Mouse (Mus musculus) adrenal gland (tissue): Measurements from ENCODE around the gene Ptprk.

ENCODE experiments used
- intact Hi-C: fragments of 180-260 bp; cut with DNase I; formaldehyde crosslinking; loops from one replicate; pipeline ENCODE4 v1.15.1; 2025

Ptprk gene

GRCm38 (mm10) chr10:28395610-28396519 lies 321.2 kb downstream of the Ptprk start:
- intact Hi-C loops = no loop called here

- intact Hi-C loops = no loop called here
These were observed 321.9 kb downstream of the Ptprk start for GRCm38 (mm10) chr10:28396520-28396915.

DNA sequence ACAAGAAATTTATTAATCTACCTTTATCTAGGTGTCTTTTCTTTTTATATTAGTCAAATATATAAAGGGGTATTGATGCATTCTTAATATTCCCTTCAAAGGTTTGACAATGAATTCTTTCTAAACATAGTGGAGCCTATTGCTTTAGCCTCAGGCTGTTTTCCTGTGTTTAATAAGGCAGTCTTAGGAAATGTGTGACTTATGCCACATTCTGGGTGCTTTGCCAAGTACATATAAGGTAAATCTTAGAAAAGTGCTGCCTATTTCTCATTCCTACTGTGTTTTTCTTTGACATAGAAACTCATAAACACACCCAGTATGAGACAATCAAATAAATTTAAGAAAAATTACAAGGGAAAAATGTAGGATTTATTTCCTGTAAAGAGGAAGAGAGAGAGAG lies 327.2 kb downstream of the Ptprk start:
- intact Hi-C loops = no loop called here

- intact Hi-C loops = no loop called here
These were observed 334.4 kb downstream of the Ptprk start for GRCm38 (mm10) chr10:28408980-28409379.

GRCm38 (mm10) chr10:28414823-28415222 lies 340.2 kb downstream of the Ptprk start:
- intact Hi-C loops = no loop called here

GRCm38 (mm10) chr10:28422622-28423021 lies 348.0 kb downstream of the Ptprk start:
- intact Hi-C loops = no loop called here

DNA sequence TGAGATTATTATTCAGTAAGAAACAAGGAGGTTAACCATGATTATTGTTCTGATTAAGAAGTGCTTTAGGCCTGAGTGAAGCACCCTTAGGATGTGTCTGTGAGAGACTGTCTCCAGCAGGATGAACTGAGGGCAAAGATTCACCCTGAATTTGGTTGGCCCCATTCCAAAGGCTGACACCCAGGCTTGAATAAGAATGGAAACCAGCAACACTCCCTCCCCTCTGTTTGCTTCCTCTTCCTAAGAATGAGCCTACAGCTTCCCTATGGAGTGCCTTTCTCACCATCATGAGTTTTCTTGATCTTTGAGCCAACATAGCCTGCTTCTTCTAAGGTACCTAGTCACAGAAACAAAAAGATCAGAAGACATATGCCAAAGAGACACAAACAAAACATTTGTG lies 350.8 kb downstream of the Ptprk start:
- intact Hi-C loops = no loop called here

DNA sequence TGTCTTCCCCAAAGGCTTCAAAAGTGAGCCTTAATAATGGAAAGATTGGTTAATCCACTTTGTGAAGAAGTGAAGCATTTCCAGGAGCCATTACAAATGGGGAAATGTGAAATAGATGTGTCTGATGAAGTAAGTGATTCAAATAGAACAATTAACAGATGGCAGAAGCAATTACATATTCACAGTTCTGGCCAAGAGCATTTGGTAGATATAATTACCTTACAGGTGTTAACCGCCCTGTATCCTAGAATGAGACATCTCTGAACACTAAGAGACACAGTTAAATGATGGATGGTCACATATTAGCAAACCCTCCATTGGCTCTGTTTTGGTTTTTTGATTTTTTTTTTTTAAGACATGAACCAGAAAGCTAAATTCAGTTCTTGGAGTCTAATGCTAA lies 361.5 kb downstream of the Ptprk start:
- intact Hi-C loops = no loop called here

DNA sequence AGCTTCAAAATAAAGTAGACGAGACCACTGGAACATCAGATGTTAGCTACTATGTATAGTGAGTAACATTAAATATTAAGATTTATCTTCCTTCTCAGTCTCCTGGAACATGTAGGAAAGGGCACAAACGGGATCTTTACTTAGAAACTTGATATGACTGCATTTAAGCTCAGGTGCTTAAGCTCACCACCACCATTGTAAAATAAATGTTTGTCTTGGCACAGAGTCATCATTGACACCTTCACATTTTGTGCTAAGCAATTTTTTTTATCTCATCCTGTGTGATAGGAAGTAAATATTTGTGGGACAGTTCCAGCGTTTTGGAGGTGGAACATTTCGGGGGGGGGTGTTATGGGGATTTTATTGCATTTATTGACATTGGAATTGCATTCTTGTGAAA lies 375.2 kb downstream of the Ptprk start:
- intact Hi-C loops = no loop called here

GRCm38 (mm10) chr10:28450642-28451041 lies 376.0 kb downstream of the Ptprk start:
- intact Hi-C loops = no loop called here

DNA sequence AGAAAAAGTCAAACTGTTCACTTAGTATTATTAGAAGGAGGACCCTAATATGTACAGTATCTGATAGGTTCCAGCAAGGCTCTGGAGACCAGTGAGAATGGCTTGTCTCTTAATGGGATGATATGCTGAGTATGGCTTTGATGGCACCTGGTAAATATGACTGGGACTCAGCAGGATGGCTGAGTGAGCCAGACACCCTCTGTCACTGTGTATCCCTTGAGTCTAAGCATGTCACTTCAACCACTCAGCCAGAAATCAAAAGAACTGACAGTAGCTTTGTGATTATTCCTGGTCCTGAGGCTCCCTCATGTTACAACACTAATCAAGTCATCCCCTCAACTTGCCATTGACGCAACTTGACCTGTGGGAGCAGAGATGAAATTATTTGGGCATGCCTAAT lies 383.4 kb downstream of the Ptprk start:
- intact Hi-C loops = no loop called here

- intact Hi-C loops = no loop called here
These were observed 385.3 kb downstream of the Ptprk start for GRCm38 (mm10) chr10:28459963-28460362.

DNA sequence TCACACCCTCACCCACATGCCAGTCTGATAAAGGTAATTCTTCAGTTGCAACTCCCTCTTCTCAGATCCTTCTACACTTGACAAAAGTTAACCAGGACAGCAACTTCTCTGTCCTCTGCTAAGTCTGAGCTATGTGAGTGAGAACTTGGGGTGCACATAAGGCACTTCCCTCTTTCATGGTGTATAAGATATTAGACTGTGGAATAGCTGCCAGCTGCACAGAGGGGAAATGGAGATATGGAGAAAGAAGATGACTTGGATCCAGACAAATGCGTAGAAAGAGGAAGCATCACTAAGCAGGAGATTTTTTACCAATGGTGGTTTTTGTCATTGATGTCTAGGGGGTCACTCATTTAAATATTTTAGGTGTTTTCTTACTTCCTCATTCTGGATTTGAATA lies 389.1 kb downstream of the Ptprk start:
- intact Hi-C loops = no loop called here

DNA sequence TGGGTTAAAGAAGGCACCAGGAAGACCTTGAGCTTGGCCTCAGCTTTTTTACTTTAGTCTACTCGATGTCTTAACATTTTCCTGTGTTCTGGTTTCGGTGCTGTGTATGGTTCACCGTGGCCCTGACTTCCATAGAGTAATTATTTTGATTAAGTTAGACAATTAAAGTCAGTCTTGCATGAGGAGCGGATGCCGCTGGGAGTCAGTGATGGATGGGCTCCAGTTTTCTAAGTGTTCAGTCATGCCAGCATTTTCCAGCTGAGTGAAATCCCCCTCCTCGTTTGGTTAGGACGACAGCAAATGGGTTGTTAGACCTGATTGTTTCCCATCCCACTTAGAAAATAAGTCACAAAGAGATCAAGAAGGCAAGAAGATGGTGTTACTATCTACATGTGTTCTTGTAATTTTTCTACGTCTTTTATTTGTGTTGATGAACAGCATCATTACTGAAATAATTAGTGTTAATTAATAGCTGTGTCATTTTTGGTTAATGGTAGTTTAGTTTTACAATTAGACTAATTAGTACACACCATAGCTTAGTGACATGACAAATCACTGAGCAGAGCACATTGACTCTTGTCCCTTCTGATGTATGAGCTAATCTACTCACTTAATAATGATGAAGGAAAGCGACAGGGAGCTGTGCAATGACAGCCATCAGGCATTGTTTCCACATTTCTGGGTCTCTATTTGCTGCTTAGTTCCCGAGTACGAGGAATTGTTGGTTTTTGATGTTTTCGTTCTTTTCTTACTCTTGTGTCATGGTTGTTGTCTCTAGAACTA lies 390.3 kb downstream of the Ptprk start:
- intact Hi-C loops = no loop called here

DNA sequence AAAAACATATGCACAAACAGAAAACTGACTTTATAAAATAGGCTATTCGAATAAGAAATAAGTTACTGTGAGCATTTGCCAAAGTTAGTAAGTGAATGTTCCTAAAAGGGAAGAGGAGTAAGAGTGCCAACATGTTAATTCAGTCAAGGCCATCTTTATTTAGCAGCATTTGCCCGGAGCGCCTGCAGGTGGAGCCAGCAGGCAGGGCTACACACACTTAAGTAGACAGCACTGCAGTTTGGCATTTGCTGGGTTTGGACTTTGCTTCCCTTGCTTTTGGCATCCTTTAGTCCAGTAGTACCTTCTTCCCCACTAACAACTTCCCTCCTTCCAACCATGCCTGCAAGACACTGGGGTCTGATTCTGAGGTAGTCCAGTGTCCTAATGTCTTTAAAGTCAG lies 411.0 kb downstream of the Ptprk start:
- intact Hi-C loops = loop anchor here (2.0 to 5.0 kb wide), 2 partner anchors 247 to 359 kb away; no protein-coding TSS in a partner anchor

GRCm38 (mm10) chr10:28491006-28491405 lies 416.4 kb downstream of the Ptprk start:
- intact Hi-C loops = no loop called here

- intact Hi-C loops = no loop called here
These were observed 417.6 kb downstream of the Ptprk start for GRCm38 (mm10) chr10:28492206-28492605.

GRCm38 (mm10) chr10:28492870-28493269 lies 418.2 kb downstream of the Ptprk start:
- intact Hi-C loops = no loop called here

- intact Hi-C loops = no loop called here
These were observed 418.7 kb downstream of the Ptprk start for GRCm38 (mm10) chr10:28493271-28493861.

GRCm38 (mm10) chr10:28497791-28498190 lies 423.2 kb downstream of the Ptprk start:
- intact Hi-C loops = no loop called here

- intact Hi-C loops = no loop called here
These were observed 423.9 kb downstream of the Ptprk start for GRCm38 (mm10) chr10:28498504-28498903.

DNA sequence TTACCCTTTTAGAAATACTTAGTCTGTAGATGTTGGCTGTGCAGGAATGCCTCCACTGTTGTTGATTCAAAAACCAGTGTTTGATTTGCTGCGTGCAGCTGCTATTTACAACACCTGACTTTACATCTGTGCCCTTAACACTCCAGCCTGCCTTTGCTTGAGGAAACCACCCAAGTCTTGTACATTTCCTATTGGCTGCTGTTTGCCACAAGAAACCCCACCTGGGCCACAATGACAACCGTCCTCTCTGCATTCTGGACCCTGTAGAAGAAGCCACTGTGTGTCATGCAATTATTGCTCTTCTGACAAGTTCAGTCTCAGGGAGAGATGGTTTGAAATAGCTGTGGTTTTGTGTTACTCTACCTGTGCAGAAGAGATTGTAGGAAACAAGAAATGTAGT lies 439.0 kb downstream of the Ptprk start:
- intact Hi-C loops = no loop called here
